Mouse (Mus musculus) heart, adult 2 months (tissue): ENCODE results near the gene Chst8. TPM values are rescaled to one million over a fixed set of nuclear protein-coding genes. Genes with fewer than 3 reads are reported as not detected.

Source experiments
- DNase-seq, 2 experiments: peaks; one replicate each; pipeline ENCODE4 v3.0.0; 2021
- H3K27ac ChIP-seq: fragments of 200-600 bp; 2 replicates; pipeline ENCODE4 v1.8.1; 2022
- H3K27me3 ChIP-seq: fragments of 200-500 bp; 2 replicates; pipeline ENCODE4 v1.6.1; 2012; ENCODE audit warnings: mild to moderate bottlenecking, low read length, inconsistent platforms, mixed read lengths; ENCODE audit not compliant: control insufficient read depth, insufficient read depth
- H3K36me3 ChIP-seq: fragments of 200-500 bp; 2 replicates; pipeline ENCODE4 v1.6.1; 2012; ENCODE audit warnings: low read length, inconsistent platforms; ENCODE audit not compliant: control insufficient read depth, insufficient read depth
- H3K4me1 ChIP-seq: fragments of 200-500 bp; 2 replicates; pipeline ENCODE4 v1.6.1; 2011; ENCODE audit warnings: low read length; ENCODE audit not compliant: control insufficient read depth, insufficient read depth
- H3K4me3 ChIP-seq: fragments of 200-600 bp; 2 replicates; pipeline ENCODE4 v1.8.1; 2022
- H3K79me2 ChIP-seq: fragments of 200-500 bp; replicated peaks from 2 replicates; pipeline ENCODE4 v1.6.1; 2012; ENCODE audit warnings: mild to moderate bottlenecking, inconsistent platforms, low read length, moderate library complexity, mixed read lengths; ENCODE audit not compliant: control insufficient read depth, insufficient read depth
- H3K9ac ChIP-seq: fragments of 200-500 bp; 2 replicates; pipeline ENCODE4 v1.6.1; 2012; ENCODE audit warnings: low read depth, mild to moderate bottlenecking, control low read depth, inconsistent platforms, low read length, mixed read lengths
- CTCF ChIP-seq: fragments of 200-600 bp; IDR thresholded peaks from 2 replicates; pipeline ENCODE4 v1.8.1; 2022; ENCODE audit warnings: antibody characterized with exemption, mild to moderate bottlenecking, moderate library complexity
- EP300 ChIP-seq: fragments of 200-500 bp; IDR thresholded peaks from 2 replicates; pipeline ENCODE4 v1.6.1; 2011; ENCODE audit warnings: low read depth, low read length, control low read depth; ENCODE audit not compliant: insufficient read depth
- POLR2A ChIP-seq: fragments of 200-500 bp; IDR thresholded peaks from 2 replicates; pipeline ENCODE4 v1.6.1; 2011; ENCODE audit warnings: mild to moderate bottlenecking, low read depth, low read length, control low read depth; ENCODE audit not compliant: insufficient read depth
- WGBS: fragments of 180-500 bp; shearing (Covaris S2); methylation state at CpG from one replicate; pipeline ENCODE4 v1.1.7; 2018; 5-methylcytosine and 5-hydroxymethylcytosine counted together
- intact Hi-C: fragments of 180-260 bp; cut with DNase I; formaldehyde crosslinking; loops from one replicate; pipeline ENCODE4 v1.15.1; 2025
- polyA plus RNA-seq: library from polyadenylated mRNA; depleted of rRNA; stranded (reverse); fragments of >200 nt; gene quantifications from 2 replicates; pipeline ENCODE4 v1.2.3, GENCODE M21; 2012
- total RNA-seq, 2 experiments: library from RNA; stranded (reverse); gene quantifications; 2 replicates each; pipeline ENCODE4 v1.2.3; 2021

Chst8 gene
- total and polyA plus RNA-seq, 3 experiments, result 0.39 to 0.41 TPM; not detected in 1

GRCm38 (mm10) chr7:34652751-34653502, 159.6 kb downstream of the Chst8 start:
- Histone ChIP-seq H3K9ac (peak overlapping the region; percentile 38), H3K4me1 (no peaks in the 10 kb centered on the region), H3K4me3 (peak overlapping the region; percentile 66), H3K36me3 (no peaks in the 10 kb centered on the region), H3K79me2 (no peaks in the 10 kb centered on the region), H3K27me3 (0 out of 2 replicates have a peak, but pooled peaks cover 1% of the 10 kb centered on the region), H3K27ac (no peak overlapping the region)
- peak; percentile 55 to 58 for DNase-seq
- intact Hi-C loops, result loop anchor here (5.0 to 10.0 kb wide), 2 partner anchors 261 to 388 kb away; partner anchors contain the start of gene Lsm14a
- WGBS, result 7% methylated on average over 47 of the region's 48 CpGs
- TF ChIP-seq POLR2A (no peak), CTCF (no peak), EP300 (no peak)

DNA sequence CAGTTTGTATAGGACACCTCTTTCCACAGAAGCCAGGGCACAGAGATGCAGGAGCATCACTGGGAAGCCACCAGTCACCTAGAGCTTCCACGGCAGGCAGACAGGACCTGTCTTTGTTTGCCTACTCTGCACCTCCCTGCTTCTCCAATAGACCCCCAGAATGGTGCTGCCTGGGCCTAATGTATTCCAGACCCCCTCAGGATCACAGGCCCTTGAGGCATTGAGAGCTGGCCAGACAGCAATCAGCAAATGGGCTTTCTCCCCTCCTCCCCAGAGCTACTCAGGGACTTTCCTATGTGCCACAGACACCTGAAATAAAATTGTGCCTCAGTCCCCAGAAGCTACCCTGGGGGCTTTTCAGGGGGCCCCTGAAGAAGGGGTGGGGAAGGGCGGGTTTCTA, 161.1 kb downstream of the Chst8 start:
- 89% methylated on average over 2 of the region's 2 CpGs for WGBS
- Histone ChIP-seq H3K4me3 (no peak overlapping the region), H3K27me3 (0 out of 2 replicates have a peak, but pooled peaks cover 1% of the 10 kb centered on the region), H3K4me1 (no peaks in the 10 kb centered on the region), H3K36me3 (no peaks in the 10 kb centered on the region), H3K27ac (no peak overlapping the region), H3K9ac (no peak overlapping the region), H3K79me2 (no peaks in the 10 kb centered on the region)
- intact Hi-C loops, result loop anchor here (5.0 to 10.0 kb wide), 2 partner anchors 259 to 387 kb away; partner anchors contain the start of gene Lsm14a
- TF ChIP-seq EP300 (no peak), POLR2A (no peak), CTCF (no peak)
- no peak for DNase-seq

DNA sequence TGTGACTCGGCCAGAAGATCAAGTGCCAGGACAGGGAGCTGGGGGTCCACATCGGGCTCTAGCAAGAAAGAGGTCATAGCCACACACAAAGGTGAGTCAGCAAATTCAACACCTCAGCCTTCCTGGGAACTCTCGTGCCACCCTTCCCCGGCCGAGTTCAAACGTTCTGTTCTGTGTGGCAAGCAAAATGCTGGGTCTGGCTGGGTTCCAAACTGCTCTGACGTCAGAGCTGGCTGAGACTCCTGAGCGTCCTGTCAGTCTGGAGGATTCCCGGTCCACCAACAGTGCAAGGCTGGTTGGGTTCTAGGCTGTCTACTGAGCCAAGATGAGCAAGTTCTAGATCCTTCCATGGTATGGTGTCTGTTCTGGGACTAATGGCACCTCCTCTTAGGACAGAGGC, 165.5 kb downstream of the Chst8 start:
- H3K27me3 ChIP-seq, result no peaks in the 10 kb centered on the region
- H3K27ac ChIP-seq, result no peak overlapping the region
- H3K4me3 ChIP-seq, result no peak overlapping the region
- WGBS, result 39% methylated on average over 9 of the region's 9 CpGs
- DNase-seq, result peak; percentile 45 to 55
- no peaks in the 10 kb centered on the region for H3K79me2 ChIP-seq
- H3K4me1 ChIP-seq, result no peaks in the 10 kb centered on the region
- H3K9ac ChIP-seq, result no peak overlapping the region
- H3K36me3 ChIP-seq, result no peaks in the 10 kb centered on the region
- no peak for TF ChIP-seq CTCF
- intact Hi-C loops, result no loop called here

GRCm38 (mm10) chr7:34646144-34646795, 166.2 kb downstream of the Chst8 start:
- no peak for TF ChIP-seq POLR2A
- TF ChIP-seq CTCF, result no peak
- no peak for TF ChIP-seq EP300
- Histone ChIP-seq H3K9ac (no peak overlapping the region), H3K36me3 (no peaks in the 10 kb centered on the region), H3K4me1 (no peaks in the 10 kb centered on the region), H3K27ac (no peak overlapping the region), H3K79me2 (no peaks in the 10 kb centered on the region), H3K27me3 (no peaks in the 10 kb centered on the region), H3K4me3 (no peak overlapping the region)
- no peak for DNase-seq
- 75% methylated on average over 12 of the region's 12 CpGs for WGBS
- intact Hi-C loops, result no loop called here

DNA sequence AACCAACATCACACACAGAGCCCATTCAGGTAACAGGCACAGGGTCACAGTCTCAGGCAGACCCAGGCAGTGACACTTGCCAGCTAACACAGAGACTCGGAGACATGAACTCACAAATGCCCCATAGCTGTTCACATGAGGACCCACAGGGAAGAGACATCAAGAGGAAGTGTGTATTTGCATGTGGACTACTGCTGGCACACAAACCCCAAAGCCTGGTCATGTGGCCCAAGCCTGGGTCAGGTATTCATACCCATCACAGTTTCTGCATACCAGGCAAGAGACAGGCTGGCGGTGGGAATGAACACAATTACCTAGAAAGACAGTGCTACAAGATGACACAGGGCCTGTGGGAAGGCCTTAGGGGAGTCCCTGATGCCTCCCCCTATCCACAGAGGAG, 166.9 kb downstream of the Chst8 start:
- Histone ChIP-seq H3K79me2 (no peaks in the 10 kb centered on the region), H3K4me1 (no peaks in the 10 kb centered on the region), H3K36me3 (no peaks in the 10 kb centered on the region), H3K9ac (no peak overlapping the region), H3K27me3 (no peaks in the 10 kb centered on the region), H3K27ac (no peak overlapping the region), H3K4me3 (no peak overlapping the region)
- DNase-seq, result no peak
- 95% methylated on average over 2 of the region's 2 CpGs for WGBS
- intact Hi-C loops, result no loop called here
- TF ChIP-seq POLR2A (no peak), EP300 (no peak), CTCF (no peak)

DNA sequence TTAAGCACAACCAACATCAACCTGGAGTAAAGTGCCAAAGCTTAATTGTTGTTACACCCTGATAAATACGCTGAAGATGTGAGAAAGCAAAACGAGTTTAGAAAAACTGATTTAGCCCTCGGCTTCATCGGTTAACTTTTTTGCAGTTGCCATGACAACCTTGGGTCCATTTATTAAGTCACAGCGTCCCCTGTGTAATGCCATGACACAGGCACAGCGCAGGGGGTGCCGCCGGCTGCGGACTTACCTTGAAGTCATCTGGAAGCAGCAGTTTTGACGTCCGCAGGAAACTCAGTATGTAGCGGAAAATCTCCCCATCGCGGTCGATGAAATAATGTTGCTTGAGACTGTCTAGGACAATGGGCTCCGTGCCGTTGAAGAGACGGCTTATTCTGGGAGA, 167.9 kb downstream of the Chst8 start:
- no peaks in the 10 kb centered on the region for H3K27me3 ChIP-seq
- no peak overlapping the region for H3K4me3 ChIP-seq
- H3K4me1 ChIP-seq, result no peaks in the 10 kb centered on the region
- H3K27ac ChIP-seq, result no peak overlapping the region
- no peaks in the 10 kb centered on the region for H3K79me2 ChIP-seq
- no peak overlapping the region for H3K9ac ChIP-seq
- TF ChIP-seq EP300 (no peak), POLR2A (no peak)
- no peaks in the 10 kb centered on the region for H3K36me3 ChIP-seq
- intact Hi-C loops, result no loop called here
- DNase-seq, result no peak
- WGBS, result 90% methylated on average over 18 of the region's 18 CpGs
